Mouse (Mus musculus) CH12.LX (cell line): ENCODE measurements around the gene Gm5089. TPM values are rescaled to one million over a fixed set of nuclear protein-coding genes. Genes with fewer than 3 reads are reported as not detected.

Experiments used
- DNase-seq: peaks from one replicate; pipeline ENCODE4 v3.0.0-alpha.2; 2013; ENCODE audit errors: extremely low read depth
- H3K27ac ChIP-seq: 2 replicates; pipeline ENCODE4 v1.5.1; 2012; ENCODE audit warnings: low read depth, mild to moderate bottlenecking, control low read depth, moderate library complexity; ENCODE audit not compliant: insufficient read depth
- H3K27me3 ChIP-seq: replicated peaks from 2 replicates; pipeline ENCODE3; 2012; ENCODE audit warnings: inconsistent platforms
- H3K36me3 ChIP-seq, 2 experiments: replicated peaks in 1 of 2; 2 replicates each; pipeline versions ENCODE3 to v1.6.1; 2012; ENCODE audit warnings: inconsistent platforms in 1 of 2, low read length in 1 of 2, mild to moderate bottlenecking in 1 of 2, mixed read lengths in 1 of 2, moderate library complexity in 1 of 2; ENCODE audit not compliant: control insufficient read depth in 1 of 2, insufficient read depth in 1 of 2
- H3K4me1 ChIP-seq, 2 experiments: 2 replicates each; pipeline ENCODE4 v1.6.1; 2012; ENCODE audit warnings: inconsistent platforms in 1 of 2, moderate library complexity in 1 of 2; ENCODE audit not compliant: insufficient read depth in 2 of 2, control insufficient read depth in 1 of 2
- H3K4me2 ChIP-seq: 2 replicates; pipeline ENCODE4 v1.6.1; 2012; ENCODE audit warnings: low read depth, mild to moderate bottlenecking, control low read depth; ENCODE audit not compliant: poor library complexity, insufficient read depth, severe bottlenecking
- H3K4me3 ChIP-seq, 3 experiments: fragments of 150-350 bp in 1 of 3; sonication (generic) in 1 of 3; replicated peaks in 1 of 3; 2 replicates each; pipeline versions ENCODE3 to v1.5.1; 2011 to 2012; ENCODE audit warnings: low read depth in 2 of 3, low read length in 2 of 3, mild to moderate bottlenecking in 2 of 3, moderate library complexity in 2 of 3, control low read depth in 1 of 3, improper control_type of control experiment in 1 of 3, inconsistent platforms in 1 of 3, mixed read lengths in 1 of 3; ENCODE audit not compliant: poor library complexity in 1 of 3
- H3K79me2 ChIP-seq: replicated peaks from 2 replicates; pipeline ENCODE4 v1.6.1; 2012; ENCODE audit warnings: mild to moderate bottlenecking, moderate library complexity; ENCODE audit not compliant: control insufficient read depth, poor library complexity, insufficient read depth, severe bottlenecking; ENCODE audit errors: extremely low read depth
- H3K9ac ChIP-seq: 2 replicates; pipeline ENCODE4 v1.6.1; 2012; ENCODE audit warnings: low read depth, mild to moderate bottlenecking, control low read depth, moderate library complexity; ENCODE audit not compliant: insufficient read depth
- H3K9me3 ChIP-seq: replicated peaks from 2 replicates; pipeline ENCODE3; 2012; ENCODE audit warnings: low read length, inconsistent platforms, mixed read lengths
- BHLHE40 ChIP-seq: IDR thresholded peaks from 2 replicates; pipeline ENCODE4 v1.6.1; 2011; ENCODE audit warnings: mild to moderate bottlenecking, low read depth, low read length, improper control_type of control experiment
- CHD1 ChIP-seq: IDR thresholded peaks from 2 replicates; pipeline ENCODE4 v1.6.1; 2012; ENCODE audit warnings: low read depth, low read length, improper control_type of control experiment, inconsistent platforms
- CHD2 ChIP-seq: IDR thresholded peaks from 2 replicates; pipeline ENCODE4 v1.6.1; 2011; ENCODE audit warnings: low read length, improper control_type of control experiment
- CTCF ChIP-seq, 2 experiments: IDR thresholded peaks in 1 of 2; conservative IDR thresholded peaks in 1 of 2; 2 replicates each; pipeline ENCODE4 v1.5.1; 2011 to 2012; ENCODE audit warnings: low read depth in 2 of 2, low read length in 2 of 2, improper control_type of control experiment in 1 of 2, inconsistent platforms in 1 of 2, mild to moderate bottlenecking in 1 of 2, moderate library complexity in 1 of 2
- ELF1 ChIP-seq: IDR thresholded peaks from 2 replicates; pipeline ENCODE4 v1.6.1; 2014; ENCODE audit warnings: low read depth, mild to moderate bottlenecking, inconsistent platforms, low read length, improper control_type of control experiment
- EP300 ChIP-seq: IDR thresholded peaks from 2 replicates; pipeline ENCODE4 v1.6.1; 2011; ENCODE audit warnings: low read length, improper control_type of control experiment
- ETS1 ChIP-seq: conservative IDR thresholded peaks from 2 replicates; pipeline ENCODE4 v1.6.1; 2012; ENCODE audit warnings: low read depth, mild to moderate bottlenecking, inconsistent platforms, low read length, improper control_type of control experiment, moderate library complexity
- HCFC1 ChIP-seq: IDR thresholded peaks from 2 replicates; pipeline ENCODE4 v1.6.1; 2012; ENCODE audit warnings: low read depth, mild to moderate bottlenecking, inconsistent platforms, low read length, improper control_type of control experiment
- IRF4 ChIP-seq: IDR thresholded peaks from 2 replicates; pipeline ENCODE4 v1.6.1; 2014; ENCODE audit warnings: low read depth, mild to moderate bottlenecking, inconsistent platforms, low read length, improper control_type of control experiment
- JUN ChIP-seq: IDR thresholded peaks from 2 replicates; pipeline ENCODE4 v1.6.1; 2011; ENCODE audit warnings: low read depth, mild to moderate bottlenecking, low read length, improper control_type of control experiment, moderate library complexity; ENCODE audit not compliant: insufficient read depth
- JUND ChIP-seq: conservative IDR thresholded peaks from 2 replicates; pipeline ENCODE4 v1.6.1; 2011; ENCODE audit warnings: low read depth, low read length, improper control_type of control experiment
- KAT2A ChIP-seq: IDR thresholded peaks from 2 replicates; pipeline ENCODE4 v1.6.1; 2012; ENCODE audit warnings: low read length, improper control_type of control experiment, inconsistent platforms; ENCODE audit not compliant: insufficient replicate concordance
- MAFK ChIP-seq: IDR thresholded peaks from 2 replicates; pipeline ENCODE4 v1.6.1; 2011; ENCODE audit warnings: low read length, improper control_type of control experiment; ENCODE audit not compliant: insufficient replicate concordance
- MAX ChIP-seq: IDR thresholded peaks from 2 replicates; pipeline ENCODE4 v1.6.1; 2011; ENCODE audit warnings: low read length, improper control_type of control experiment
- MXI1 ChIP-seq: IDR thresholded peaks from 2 replicates; pipeline ENCODE4 v1.6.1; 2011; ENCODE audit warnings: mild to moderate bottlenecking, low read depth, low read length, improper control_type of control experiment
- NELFE ChIP-seq: IDR thresholded peaks from 2 replicates; pipeline ENCODE4 v1.6.1; 2011; ENCODE audit warnings: low read depth, low read length, improper control_type of control experiment
- PAX5 ChIP-seq: IDR thresholded peaks from 2 replicates; pipeline ENCODE4 v1.6.1; 2012; ENCODE audit warnings: low read length, inconsistent platforms, mixed read lengths
- POLR2AphosphoS2 ChIP-seq: IDR thresholded peaks from 2 replicates; pipeline ENCODE4 v1.6.1; 2011; ENCODE audit warnings: low read depth, low read length, improper control_type of control experiment
- RAD21 ChIP-seq: IDR thresholded peaks from 2 replicates; pipeline ENCODE4 v1.6.1; 2011; ENCODE audit warnings: low read depth, mild to moderate bottlenecking, low read length, improper control_type of control experiment, moderate library complexity
- RCOR1 ChIP-seq: conservative IDR thresholded peaks from 2 replicates; pipeline ENCODE4 v1.6.1; 2012; ENCODE audit warnings: low read depth, mild to moderate bottlenecking, inconsistent platforms, low read length, improper control_type of control experiment
- SMC3 ChIP-seq: IDR thresholded peaks from 2 replicates; pipeline ENCODE4 v1.6.1; 2011; ENCODE audit warnings: low read depth, low read length, improper control_type of control experiment
- TBP ChIP-seq: conservative IDR thresholded peaks from 2 replicates; pipeline ENCODE4 v1.6.1; 2011; ENCODE audit warnings: low read depth, low read length, improper control_type of control experiment
- TCF12 ChIP-seq: IDR thresholded peaks from 2 replicates; pipeline ENCODE4 v1.6.1; 2014; ENCODE audit warnings: low read depth, mild to moderate bottlenecking, inconsistent platforms, low read length, improper control_type of control experiment
- UBTF ChIP-seq: IDR thresholded peaks from 2 replicates; pipeline ENCODE4 v1.6.1; 2012; ENCODE audit warnings: low read depth, mild to moderate bottlenecking, inconsistent platforms, low read length, improper control_type of control experiment, moderate library complexity
- ZMIZ1 ChIP-seq: IDR thresholded peaks from 2 replicates; pipeline ENCODE4 v1.6.1; 2012; ENCODE audit warnings: low read depth, mild to moderate bottlenecking, inconsistent platforms, low read length, improper control_type of control experiment
- ZNF384 ChIP-seq: IDR thresholded peaks from 2 replicates; pipeline ENCODE4 v1.6.1; 2012; ENCODE audit warnings: low read depth, low read length, improper control_type of control experiment, inconsistent platforms
- dilution Hi-C: fragments of 300-500 bp; cut with MboI; formaldehyde crosslinking; loops from 2 replicates; pipeline ENCODE4 v1.14.3; 2020; ENCODE audit warnings: low sequenced_read_pairs; ENCODE audit not compliant: extremely low pct_unique_long_range_greater_than_20kb, extremely low pct_ligation_motif_present
- in situ Hi-C: fragments of 300-500 bp; cut with MboI; formaldehyde crosslinking; loops from 3 replicates; pipeline ENCODE4 v1.14.3; 2019; ENCODE audit warnings: low sequenced_read_pairs, low pct_ligation_motif_present, low pct_unique_long_range_greater_than_20kb, mixed read lengths
- polyA plus RNA-seq: library from polyadenylated mRNA; unstranded; fragments of >175 nt; gene quantifications from 2 replicates; pipeline ENCODE4 v1.2.1, GENCODE M21; 2012; ENCODE audit warnings: low read depth; ENCODE audit not compliant: insufficient read length
- total RNA-seq, 2 experiments: library from RNA; depleted of rRNA; stranded (reverse); fragments of 300-350 nt in 1 of 2; fragments of >200 nt in 1 of 2; gene quantifications; 2 replicates each; pipeline ENCODE4 v1.2.3; 2012 to 2014

Gene Gm5089
- total and polyA plus RNA-seq, 3 experiments: not detected

DNA sequence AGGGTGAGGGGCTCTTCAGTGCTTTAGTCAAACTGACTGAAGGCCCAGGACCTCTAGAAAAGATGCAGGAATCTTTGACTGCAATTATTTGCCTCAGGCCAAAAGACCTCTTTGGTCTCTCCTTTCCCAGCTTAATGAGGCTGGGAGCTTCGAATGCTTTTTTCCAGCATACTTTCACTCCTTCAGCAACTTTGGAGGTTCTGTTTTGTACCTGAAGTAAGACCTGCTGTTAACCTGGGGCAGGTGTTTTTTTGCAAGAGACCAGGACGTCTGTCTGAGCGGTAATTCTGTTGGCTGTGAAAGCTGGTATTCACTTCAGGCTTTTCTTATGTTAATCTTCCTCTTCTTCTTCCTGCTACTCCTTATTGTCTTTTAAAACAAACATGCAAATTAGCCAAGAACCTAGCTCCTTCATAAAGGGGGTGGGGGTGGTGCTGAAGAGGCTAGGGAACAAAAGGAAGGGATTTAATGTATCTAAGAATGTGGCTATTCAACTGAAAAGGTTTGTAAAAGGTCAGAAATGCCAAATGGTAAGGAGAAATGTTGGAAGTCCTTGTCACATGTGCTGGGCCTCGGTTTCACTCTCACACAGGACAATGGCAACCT lies 34.6 kb downstream of the Gm5089 start:
- TF ChIP-seq SMC3 (no peak), RCOR1 (no peak), TCF12 (no peak), ELF1 (no peak), MAX (no peak), POLR2AphosphoS2 (no peak), KAT2A (no peak), BHLHE40 (no peak), JUND (no peak), ZMIZ1 (no peak), MAFK (no peak), JUN (no peak), PAX5 (no peak), NELFE (no peak), IRF4 (no peak), UBTF (no peak), CHD1 (no peak)

DNA sequence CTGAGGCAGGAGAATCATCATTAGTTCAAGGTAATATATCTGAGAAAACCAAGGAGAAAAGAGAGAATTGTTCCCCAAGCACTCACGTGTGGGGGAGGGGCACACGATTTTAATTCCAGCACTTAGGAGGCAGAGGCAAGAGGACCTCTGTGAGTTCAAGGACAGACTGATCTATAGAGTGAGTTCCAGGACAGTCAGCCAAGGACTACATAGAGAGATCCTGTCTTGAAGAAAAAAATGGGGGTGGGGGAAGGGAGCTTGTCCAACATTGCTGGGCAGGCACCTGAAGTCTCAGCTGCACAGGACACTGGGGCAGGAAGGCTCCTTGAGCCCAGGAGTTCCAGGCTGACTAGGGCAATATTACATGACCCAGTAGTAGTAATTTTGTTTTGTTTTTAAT lies 36.1 kb downstream of the Gm5089 start:
- no peaks in the 10 kb centered on the region for H3K79me2 ChIP-seq
- H3K36me3 ChIP-seq: no peaks in the 10 kb centered on the region
- H3K4me2 ChIP-seq: no peak overlapping the region
- H3K27me3 ChIP-seq: no peaks in the 10 kb centered on the region
- DNase-seq: no peak
- no peak overlapping the region for H3K4me3 ChIP-seq
- H3K4me1 ChIP-seq: peaks cover 0 to 19% of the 10 kb centered on the region in 2 experiments; a peak in 2 of 4 replicates
- no peak overlapping the region for H3K9ac ChIP-seq
- no peaks in the 10 kb centered on the region for H3K9me3 ChIP-seq
- dilution Hi-C loops: no loop called here
- TF ChIP-seq RAD21: no peak
- no peak for TF ChIP-seq ZNF384
- no peak for TF ChIP-seq MAFK
- no peak for TF ChIP-seq MXI1
- no peak for TF ChIP-seq EP300
- no peak for TF ChIP-seq JUN
- no peak for TF ChIP-seq JUND
- TF ChIP-seq PAX5: no peak
- no peak for TF ChIP-seq ETS1
- no peak for TF ChIP-seq TCF12
- TF ChIP-seq CHD2: no peak
- no peak for TF ChIP-seq ZMIZ1
- no peak for TF ChIP-seq HCFC1
- TF ChIP-seq POLR2AphosphoS2: no peak
- no peak for TF ChIP-seq NELFE
- TF ChIP-seq CTCF (conservative IDR thresholded peaks at IDR 0.05 in 1 of 2, IDR thresholded peaks at IDR 0.05 in 1 of 2; ENCODE audit: low read depth in 2 of 2, low read length in 2 of 2): no peak
- TF ChIP-seq TBP: no peak
- in situ Hi-C loops: no loop called here
- H3K27ac ChIP-seq: no peak overlapping the region

More for the DNA sequence above, 34.6 kb downstream of the Gm5089 start:
- in situ Hi-C loops (no loop called here), dilution Hi-C loops (no loop called here)
- Histone ChIP-seq H3K9ac (no peak overlapping the region), H3K4me3 (no peak overlapping the region), H3K79me2 (no peaks in the 10 kb centered on the region), H3K36me3 (no peaks in the 10 kb centered on the region), H3K4me1 (peaks cover 2 to 16% of the 10 kb centered on the region in 2 experiments; a peak in 1 of 4 replicates), H3K4me2 (no peak overlapping the region), H3K9me3 (no peaks in the 10 kb centered on the region), H3K27ac (no peak overlapping the region), H3K27me3 (no peaks in the 10 kb centered on the region)
- DNase-seq: no peak
